In the genomic region with DNA sequence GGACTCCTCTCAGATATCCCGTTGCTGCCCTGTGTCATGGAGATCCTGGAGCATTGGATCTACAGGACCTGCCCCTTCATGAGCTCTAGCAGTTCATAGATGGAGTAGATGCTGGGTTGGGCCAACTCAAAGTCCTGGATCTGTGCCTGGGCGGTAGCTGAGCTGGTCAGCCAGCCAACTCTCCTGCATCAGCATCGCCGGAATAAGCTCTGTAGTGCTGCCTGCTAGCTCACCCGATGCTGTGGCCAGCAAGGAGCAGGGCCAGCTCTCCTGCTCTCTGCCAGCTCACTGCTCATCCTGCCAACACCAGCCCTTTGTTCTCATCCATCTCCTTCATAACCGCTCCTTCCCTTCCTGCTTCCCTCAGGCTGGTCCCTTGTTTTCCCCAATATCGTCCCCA, we compare ENCODE assay signal across 10 mouse cellular contexts. TPM values are rescaled to one million over a fixed set of nuclear protein-coding genes. Genes with fewer than 3 reads are reported as not detected.
DNase-seq lines count a peak whose midpoint lies in the region; ATAC-seq and TF ChIP-seq lines count a peak whose summit lies in the region.
"Had no signal": no experiment of that assay in that cellular context is flagged by ENCODE, and none has a peak within 500 bp of the region (broad histone marks: within the 10 kb centered on the region; RNA-seq: fewer than 3 reads in every experiment).

No protein-coding gene starts in this region.

- DNase-seq in cerebellum, postnatal 25 days: peak; percentile 93 to 95
- DNase-seq in layer of hippocampus, adult 11-12 months (ENCODE audit: low spot score): peak; percentile 56
- peak; percentile 35 for DNase-seq in lung, postnatal 14 days
- DNase-seq in spleen, adult 12 weeks (ENCODE audit: low spot score): no peak
- DNase-seq in kidney, adult 2 months: no peak
- DNase-seq in B cell, adult 2 months: no peak

- ATAC-seq in megakaryocyte, adult 5-6 weeks (ENCODE audit: poor library complexity, severe bottlenecking): no peak

- peaks cover 5% of the 10 kb centered on the region for H3K36me3 ChIP-seq in megakaryocyte, embryonic 14.5 days (replicated peaks; ENCODE audit: low read length)
- no peaks in the 10 kb centered on the region for H3K36me3 ChIP-seq in kidney, adult 2 months (ENCODE audit: control insufficient read depth, insufficient read depth, low read length)
- H3K36me3 ChIP-seq: stomach, embryonic 15.5 days had no signal

- H3K4me3 ChIP-seq in megakaryocyte, embryonic 14.5 days (replicated peaks): peak overlapping the region; percentile 75
- no peak overlapping the region for H3K4me3 ChIP-seq in kidney, adult 2 months (ENCODE audit: insufficient read depth, low read depth, low read length)
- H3K4me3 ChIP-seq: erythroblast, embryonic 14.5 days; stomach, embryonic 15.5 days had no signal

- peaks cover 20% of the 10 kb centered on the region for H3K4me1 ChIP-seq in megakaryocyte, embryonic 14.5 days
- no peaks in the 10 kb centered on the region for H3K4me1 ChIP-seq in kidney, adult 2 months (ENCODE audit: control insufficient read depth, insufficient read depth, low read length)

- no peak for TF ChIP-seq CTCF in kidney, adult 2 months (conservative IDR thresholded peaks at IDR 0.05; ENCODE audit: insufficient read depth, insufficient read length, low read depth, low read length)

- TF ChIP-seq POLR2A in kidney, adult 2 months (IDR thresholded peaks at IDR 0.05; ENCODE audit: low read depth, low read length): no peak

- H3K27me3 ChIP-seq in megakaryocyte, embryonic 14.5 days (replicated peaks): peaks cover 1% of the 10 kb centered on the region
- no peaks in the 10 kb centered on the region for H3K27me3 ChIP-seq in kidney, adult 2 months (replicated peaks; ENCODE audit: control insufficient read depth, insufficient read depth, low read length)
- H3K27me3 ChIP-seq: stomach, embryonic 15.5 days had no signal

- H3K27ac ChIP-seq in kidney, adult 2 months (ENCODE audit: insufficient read depth, low read depth, low read length): no peak overlapping the region
- H3K27ac ChIP-seq: stomach, embryonic 15.5 days had no signal

- WGBS in kidney, adult 2 months: 85% methylated on average over 7 of the region's 7 CpGs

- peaks cover 4% of the 10 kb centered on the region; the same call in 1 of the 2 replicates for H3K9me3 ChIP-seq in megakaryocyte, embryonic 14.5 days
- H3K9me3 ChIP-seq: stomach, embryonic 15.5 days had no signal

RNA-seq across cellular contexts. Expression of a gene that starts 51.4 kb away (rescaled TPM):
- 1.1 and 7.4 TPM in 2 replicates for polyA plus RNA-seq in megakaryocyte, embryonic 14.5 days (2012; ENCODE audit: insufficient read depth, low replicate concordance)
- total RNA-seq in megakaryocyte, adult 5-6 weeks (2015): 72.6 and 76.1 TPM in 2 replicates
- total RNA-seq in megakaryocyte, adult 5-6 weeks (2017): 162 and 166 TPM in 2 replicates
- polyA plus RNA-seq in kidney, adult 2 months (2012; rRNA removed): 7.9 and 12.5 TPM in 2 replicates

Comparison
In these comparisons a context has a peak if more than half of its experiments do, and no peak if none do; other contexts are left out.
1. DNase-seq: peak in cerebellum, postnatal 25 days (2 of 2), layer of hippocampus, adult 11-12 months (single experiment) and lung, postnatal 14 days (single experiment); none in spleen, adult 12 weeks (single experiment), kidney, adult 2 months (single experiment) and B cell, adult 2 months (0 of 2).